Mouse (Mus musculus) spleen, adult 2 months (tissue): Measurements from ENCODE around the gene Dpyd. TPM values are rescaled to one million over a fixed set of nuclear protein-coding genes. Genes with fewer than 3 reads are reported as not detected.

ENCODE experiments used
- DNase-seq, 2 experiments: peaks; one replicate each; pipeline versions ENCODE4 v3.0.0 to v3.0.0-alpha.2; 2012 to 2021; ENCODE audit warnings: low spot score in 2 of 2, low read depth in 1 of 2
- H3K27ac ChIP-seq: fragments of 200-500 bp; 2 replicates; pipeline ENCODE4 v1.5.1; 2012; ENCODE audit warnings: low read length, inconsistent platforms; ENCODE audit not compliant: insufficient read depth
- H3K27me3 ChIP-seq: fragments of 200-500 bp; 2 replicates; pipeline ENCODE4 v1.6.1; 2012; ENCODE audit warnings: mild to moderate bottlenecking, moderate library complexity, low read length, inconsistent platforms; ENCODE audit not compliant: control insufficient read depth, insufficient read depth
- H3K36me3 ChIP-seq: fragments of 200-500 bp; 2 replicates; pipeline ENCODE4 v1.6.1; 2012; ENCODE audit warnings: mild to moderate bottlenecking, low read length, inconsistent platforms; ENCODE audit not compliant: control insufficient read depth, insufficient read depth
- H3K4me1 ChIP-seq: fragments of 200-500 bp; 2 replicates; pipeline ENCODE4 v1.6.1; 2011; ENCODE audit warnings: inconsistent platforms; ENCODE audit not compliant: control insufficient read depth, insufficient read depth, insufficient read length
- H3K4me3 ChIP-seq: fragments of 200-500 bp; 2 replicates; pipeline ENCODE4 v1.5.1; 2011; ENCODE audit warnings: mild to moderate bottlenecking, inconsistent platforms; ENCODE audit not compliant: insufficient read depth, insufficient read length; ENCODE audit errors: extremely low read depth
- CTCF ChIP-seq: fragments of 200-500 bp; IDR thresholded peaks from 2 replicates; pipeline ENCODE4 v1.5.1; 2011; ENCODE audit warnings: mild to moderate bottlenecking, inconsistent platforms; ENCODE audit not compliant: insufficient read depth, insufficient read length, insufficient replicate concordance; ENCODE audit errors: extremely low read depth
- POLR2A ChIP-seq: fragments of 200-500 bp; IDR thresholded peaks from 2 replicates; pipeline ENCODE4 v1.6.1; 2011; ENCODE audit warnings: low read depth, low read length, inconsistent platforms
- WGBS: fragments of 180-500 bp; shearing (Covaris S2); methylation state at CpG from one replicate; pipeline ENCODE4 v1.1.7; 2018; 5-methylcytosine and 5-hydroxymethylcytosine counted together
- polyA plus RNA-seq: library from polyadenylated mRNA; depleted of rRNA; stranded (reverse); fragments of >200 nt; gene quantifications from 2 replicates; pipeline ENCODE4 v1.2.3, GENCODE M21; 2012

Gene Dpyd
- polyA plus RNA-seq, 1 experiment, result 0.26 TPM

DNA sequence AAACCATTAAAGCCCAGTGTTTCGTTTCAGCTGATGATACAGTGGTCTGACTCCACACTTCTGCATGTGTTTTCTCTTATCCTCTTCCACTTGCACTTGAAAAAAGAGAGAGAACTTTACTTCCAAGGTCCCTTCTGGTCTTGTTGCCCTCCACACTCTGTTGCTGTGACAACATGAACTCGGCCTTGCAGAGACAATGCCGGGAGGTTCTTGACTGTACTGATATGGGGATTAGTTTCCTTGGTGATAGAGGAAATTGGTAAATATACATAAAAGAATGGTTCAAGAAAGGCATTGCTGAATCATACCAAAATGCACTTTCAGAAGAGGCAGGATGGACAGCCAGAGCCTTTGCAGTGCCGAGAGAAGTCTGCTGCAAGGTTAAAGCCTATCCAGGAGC, 633.7 kb downstream of the Dpyd start:
- TF ChIP-seq POLR2A (no peak), CTCF (no peak)
- H3K36me3 ChIP-seq, result no peaks in the 10 kb centered on the region
- no peak overlapping the region for H3K4me3 ChIP-seq
- DNase-seq, result no peak
- H3K27ac ChIP-seq, result no peak overlapping the region
- H3K27me3 ChIP-seq, result no peaks in the 10 kb centered on the region
- H3K4me1 ChIP-seq, result no peaks in the 10 kb centered on the region
- 77% methylated on average over 4 of the region's 4 CpGs for WGBS

GRCm38 (mm10) chr3:119220763-119221412, 659.0 kb downstream of the Dpyd start:
- WGBS, result 69% methylated on average over 2 of the region's 2 CpGs
- TF ChIP-seq CTCF, result no peak
- TF ChIP-seq POLR2A, result no peak
- no peak overlapping the region for H3K4me3 ChIP-seq

GRCm38 (mm10) chr3:119243181-119243580, 681.3 kb downstream of the Dpyd start:
- no peak for DNase-seq
- Histone ChIP-seq H3K27me3 (no peaks in the 10 kb centered on the region), H3K36me3 (no peaks in the 10 kb centered on the region), H3K4me3 (no peak overlapping the region), H3K27ac (no peak overlapping the region), H3K4me1 (no peaks in the 10 kb centered on the region)
- TF ChIP-seq POLR2A, result no peak
- TF ChIP-seq CTCF, result no peak
- 70% methylated on average over 3 of the region's 3 CpGs for WGBS

More at GRCm38 (mm10) chr3:119220763-119221412, 659.0 kb downstream of the Dpyd start:
- no peak for DNase-seq
- Histone ChIP-seq H3K36me3 (no peaks in the 10 kb centered on the region), H3K27ac (no peak overlapping the region), H3K4me1 (no peaks in the 10 kb centered on the region), H3K27me3 (no peaks in the 10 kb centered on the region)

DNA sequence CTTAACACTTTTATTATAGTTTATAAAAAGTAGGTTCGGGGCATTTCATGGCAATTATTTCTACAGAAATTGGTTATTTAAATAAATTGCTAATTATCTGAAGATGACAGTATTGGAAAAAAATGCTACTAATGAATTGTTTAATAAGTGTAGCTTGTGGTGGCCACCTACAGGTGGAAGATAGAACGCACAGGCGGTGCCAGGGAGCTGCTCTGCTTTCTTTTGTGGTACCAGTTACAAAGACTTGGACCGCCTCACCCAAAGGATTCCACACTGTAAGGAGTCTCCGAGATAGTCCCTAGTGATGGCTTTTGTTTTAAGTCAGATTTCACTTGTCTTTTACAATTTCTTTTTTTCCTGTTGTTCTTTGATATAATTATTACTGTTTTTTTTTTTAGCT, 694.6 kb downstream of the Dpyd start:
- 66% methylated on average over 5 of the region's 5 CpGs for WGBS
- H3K27ac ChIP-seq, result no peak overlapping the region
- no peak overlapping the region for H3K4me3 ChIP-seq
- TF ChIP-seq POLR2A, result no peak
- no peak for DNase-seq
- no peaks in the 10 kb centered on the region for H3K4me1 ChIP-seq
- H3K36me3 ChIP-seq, result no peaks in the 10 kb centered on the region
- no peaks in the 10 kb centered on the region for H3K27me3 ChIP-seq

GRCm38 (mm10) chr3:119275241-119275640, 713.3 kb downstream of the Dpyd start:
- Histone ChIP-seq H3K27me3 (no peaks in the 10 kb centered on the region), H3K4me1 (no peaks in the 10 kb centered on the region), H3K36me3 (no peaks in the 10 kb centered on the region), H3K27ac (no peak overlapping the region), H3K4me3 (no peak overlapping the region)
- 67% methylated on average over 2 of the region's 2 CpGs for WGBS
- DNase-seq, result no peak
- TF ChIP-seq POLR2A (no peak), CTCF (no peak)

DNA sequence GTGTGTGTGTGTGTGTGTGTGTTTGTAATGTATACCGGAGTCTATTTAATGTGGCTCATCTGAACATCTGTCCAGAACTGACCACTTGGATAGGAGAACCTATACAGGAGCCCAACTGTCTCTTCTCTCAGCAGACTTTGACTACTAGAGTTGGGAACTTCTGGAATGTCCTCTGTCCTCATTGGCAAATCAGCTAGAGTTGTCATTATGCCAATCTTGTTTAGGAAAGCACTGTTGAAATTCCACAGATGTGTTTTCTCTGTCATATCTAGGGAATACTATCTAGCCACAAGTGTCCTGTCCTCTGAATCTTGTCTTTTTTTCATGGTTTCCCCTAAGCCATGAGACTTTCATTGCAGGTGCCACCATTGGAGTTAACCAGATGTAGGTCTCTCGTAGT, 718.7 kb downstream of the Dpyd start:
- Histone ChIP-seq H3K4me1 (no peaks in the 10 kb centered on the region), H3K4me3 (no peak overlapping the region), H3K27me3 (no peaks in the 10 kb centered on the region), H3K36me3 (no peaks in the 10 kb centered on the region), H3K27ac (no peak overlapping the region)
- 90% methylated on average over 2 of the region's 2 CpGs for WGBS
- no peak for DNase-seq
- no peak for TF ChIP-seq POLR2A
- no peak for TF ChIP-seq CTCF

DNA sequence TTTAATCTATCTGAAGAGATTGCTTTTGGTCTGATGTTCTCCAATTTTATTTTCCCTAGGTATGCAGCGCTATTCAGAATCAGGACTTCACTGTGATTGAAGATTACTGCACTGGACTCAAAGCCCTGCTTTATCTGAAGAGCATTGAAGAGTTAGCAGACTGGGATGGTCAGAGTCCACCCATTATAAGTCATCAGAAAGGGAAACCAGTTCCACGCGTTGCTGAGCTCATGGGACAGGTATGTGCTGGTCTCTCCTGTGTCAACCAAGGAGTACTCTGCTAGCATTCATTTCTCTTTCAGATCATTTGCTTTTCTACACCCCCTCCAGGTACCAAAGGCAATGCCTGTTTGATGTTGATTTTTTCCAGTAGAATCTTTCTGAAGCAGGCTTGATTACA, 752.8 kb downstream of the Dpyd start:
- H3K4me1 ChIP-seq, result no peaks in the 10 kb centered on the region
- no peaks in the 10 kb centered on the region for H3K36me3 ChIP-seq
- H3K4me3 ChIP-seq, result no peak overlapping the region
- no peak for DNase-seq
- H3K27ac ChIP-seq, result no peak overlapping the region
- WGBS, result 86% methylated on average over 3 of the region's 3 CpGs
- no peak for TF ChIP-seq POLR2A
- TF ChIP-seq CTCF, result no peak
- no peaks in the 10 kb centered on the region for H3K27me3 ChIP-seq

DNA sequence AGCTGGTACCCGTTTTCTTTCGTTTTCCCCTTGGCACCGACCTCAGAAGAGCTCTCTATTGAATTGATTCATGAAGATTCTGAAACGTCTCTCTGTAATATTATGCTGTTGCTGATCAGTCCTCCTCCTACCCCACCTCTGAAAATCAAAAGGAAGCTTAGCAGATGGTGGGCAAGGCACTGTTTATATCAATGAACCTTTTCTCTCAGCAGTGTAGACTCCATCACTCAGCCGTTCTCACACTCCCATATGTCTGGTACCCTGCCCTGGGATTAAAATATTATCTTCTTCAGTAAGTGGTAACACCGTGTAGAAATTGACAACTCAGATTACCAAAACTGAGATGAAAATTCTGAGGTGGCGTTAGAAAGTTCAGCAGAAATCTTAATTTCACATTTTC, 767.1 kb downstream of the Dpyd start:
- DNase-seq, result no peak
- no peak overlapping the region for H3K27ac ChIP-seq
- H3K27me3 ChIP-seq, result no peaks in the 10 kb centered on the region
- no peak for TF ChIP-seq POLR2A
- TF ChIP-seq CTCF, result no peak
- no peaks in the 10 kb centered on the region for H3K4me1 ChIP-seq
- 82% methylated on average over 7 of the region's 7 CpGs for WGBS
- no peak overlapping the region for H3K4me3 ChIP-seq
- H3K36me3 ChIP-seq, result no peaks in the 10 kb centered on the region
